Mouse (Mus musculus) ES-Bruce4 (cell line): ENCODE results near the gene Hist1h4k. TPM values are rescaled to one million over a fixed set of nuclear protein-coding genes. Genes with fewer than 3 reads are reported as not detected.
A peak's percentile ranks its signal among the peaks of the same experiment; 100 is the strongest.
"Not testable (repeated sequence)": the region's sequence is repeated elsewhere in the genome, so short reads cannot be mapped to it uniquely, and the experiment has no call there.

Experiments used
- H3K27ac ChIP-seq: 2 replicates; pipeline ENCODE4 v1.5.1; 2012; ENCODE audit warnings: low read length, inconsistent platforms; ENCODE audit not compliant: insufficient read depth
- H3K27me3 ChIP-seq: 2 replicates; pipeline ENCODE4 v1.6.1; 2012; ENCODE audit warnings: mild to moderate bottlenecking, low read length, inconsistent platforms; ENCODE audit not compliant: control insufficient read depth, poor library complexity, insufficient read depth, severe bottlenecking
- H3K36me3 ChIP-seq: 2 replicates; pipeline ENCODE4 v1.6.1; 2012; ENCODE audit warnings: inconsistent platforms, mild to moderate bottlenecking, low read length, moderate library complexity; ENCODE audit not compliant: control insufficient read depth, poor library complexity, insufficient read depth, severe bottlenecking
- H3K4me1 ChIP-seq: one replicate; pipeline ENCODE4 v1.8.1; 2011; ENCODE audit warnings: low read length; ENCODE audit not compliant: control insufficient read depth, insufficient read depth
- H3K4me3 ChIP-seq: 2 replicates; pipeline ENCODE4 v1.5.1; 2011; ENCODE audit warnings: low read depth, mild to moderate bottlenecking, low read length
- H3K9ac ChIP-seq: 2 replicates; pipeline ENCODE4 v1.6.1; 2012; ENCODE audit warnings: low read depth, mild to moderate bottlenecking, inconsistent platforms; ENCODE audit not compliant: poor library complexity, severe bottlenecking
- H3K9me3 ChIP-seq: replicated peaks from 2 replicates; pipeline ENCODE4 v1.6.1; 2012; ENCODE audit warnings: mild to moderate bottlenecking, low read length, inconsistent platforms; ENCODE audit not compliant: control insufficient read depth, poor library complexity, insufficient read depth, severe bottlenecking
- CTCF ChIP-seq: IDR thresholded peaks from one replicate; pipeline ENCODE4 v1.8.1; 2011; ENCODE audit warnings: low read depth, low read length
- EP300 ChIP-seq: IDR thresholded peaks from 2 replicates; pipeline ENCODE4 v1.6.1; 2011; ENCODE audit warnings: low read depth, low read length; ENCODE audit not compliant: insufficient read depth
- POLR2A ChIP-seq: IDR thresholded peaks from one replicate; pipeline ENCODE4 v1.8.1; 2011; ENCODE audit warnings: low read length; ENCODE audit not compliant: insufficient read depth
- polyA plus RNA-seq: library from polyadenylated mRNA; stranded (reverse); fragments of >200 nt; gene quantifications from 2 replicates; pipeline ENCODE4 v1.2.4, GENCODE M21; 2011; ENCODE audit warnings: low read depth; ENCODE audit not compliant: missing spikeins, insufficient read depth, insufficient read length

Hist1h4k gene
- polyA plus RNA-seq, 1 experiment = 17.1 TPM

DNA sequence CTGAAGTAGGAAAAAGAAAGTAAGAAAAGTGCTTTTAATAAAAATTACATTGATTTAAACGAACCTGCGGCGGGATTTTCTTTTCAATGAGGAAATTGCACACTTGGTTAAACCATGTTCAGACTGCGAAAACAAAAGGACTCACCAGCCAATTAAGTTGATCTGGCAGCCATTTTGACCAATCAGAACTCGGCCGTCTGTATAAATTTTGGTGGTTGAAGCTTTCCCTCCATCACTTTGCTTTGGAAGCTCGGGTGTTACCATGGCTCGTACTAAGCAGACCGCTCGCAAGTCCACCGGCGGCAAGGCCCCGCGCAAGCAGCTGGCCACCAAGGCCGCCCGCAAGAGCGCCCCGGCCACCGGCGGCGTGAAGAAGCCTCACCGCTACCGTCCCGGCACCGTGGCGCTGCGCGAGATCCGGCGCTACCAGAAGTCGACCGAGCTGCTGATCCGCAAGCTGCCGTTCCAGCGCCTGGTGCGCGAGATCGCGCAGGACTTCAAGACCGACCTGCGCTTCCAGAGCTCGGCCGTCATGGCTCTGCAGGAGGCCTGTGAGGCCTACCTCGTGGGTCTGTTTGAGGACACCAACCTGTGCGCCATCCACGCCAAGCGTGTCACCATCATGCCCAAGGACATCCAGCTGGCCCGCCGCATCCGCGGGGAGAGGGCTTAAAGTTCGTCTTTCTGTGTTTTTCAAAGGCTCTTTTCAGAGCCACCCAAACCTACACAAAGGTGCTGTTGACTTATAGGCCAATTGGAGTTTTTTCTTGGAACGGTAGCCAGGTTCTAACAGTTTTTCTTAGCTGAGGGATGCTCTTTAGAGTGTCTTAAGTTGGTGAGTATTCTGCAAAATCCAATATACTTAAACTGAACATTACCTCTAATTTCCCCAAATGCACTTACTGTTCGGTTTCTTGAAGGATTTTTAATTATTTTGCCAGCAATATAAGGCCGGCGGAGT, 32.6 kb downstream of the Hist1h4k start, which contains the start of gene Hist1h3h:
Hist1h3h (plus strand) TSS at position 263 of the 961 bp plus-strand sequence.
- peak within 1 kb of the TSS; percentile 97 for H3K4me3 ChIP-seq
- H3K9me3 ChIP-seq, H3K4me1 ChIP-seq, H3K36me3 ChIP-seq, H3K27me3 ChIP-seq: not testable (repeated sequence)
- peak within 1 kb of the TSS; percentile 98 for H3K27ac ChIP-seq
- TF ChIP-seq POLR2A = peak; percentile 89
- TF ChIP-seq EP300 = 0 out of 2 replicates have a peak, but pooled peaks have one; percentile 10
- peak within 1 kb of the TSS; percentile 98 for H3K9ac ChIP-seq

DNA sequence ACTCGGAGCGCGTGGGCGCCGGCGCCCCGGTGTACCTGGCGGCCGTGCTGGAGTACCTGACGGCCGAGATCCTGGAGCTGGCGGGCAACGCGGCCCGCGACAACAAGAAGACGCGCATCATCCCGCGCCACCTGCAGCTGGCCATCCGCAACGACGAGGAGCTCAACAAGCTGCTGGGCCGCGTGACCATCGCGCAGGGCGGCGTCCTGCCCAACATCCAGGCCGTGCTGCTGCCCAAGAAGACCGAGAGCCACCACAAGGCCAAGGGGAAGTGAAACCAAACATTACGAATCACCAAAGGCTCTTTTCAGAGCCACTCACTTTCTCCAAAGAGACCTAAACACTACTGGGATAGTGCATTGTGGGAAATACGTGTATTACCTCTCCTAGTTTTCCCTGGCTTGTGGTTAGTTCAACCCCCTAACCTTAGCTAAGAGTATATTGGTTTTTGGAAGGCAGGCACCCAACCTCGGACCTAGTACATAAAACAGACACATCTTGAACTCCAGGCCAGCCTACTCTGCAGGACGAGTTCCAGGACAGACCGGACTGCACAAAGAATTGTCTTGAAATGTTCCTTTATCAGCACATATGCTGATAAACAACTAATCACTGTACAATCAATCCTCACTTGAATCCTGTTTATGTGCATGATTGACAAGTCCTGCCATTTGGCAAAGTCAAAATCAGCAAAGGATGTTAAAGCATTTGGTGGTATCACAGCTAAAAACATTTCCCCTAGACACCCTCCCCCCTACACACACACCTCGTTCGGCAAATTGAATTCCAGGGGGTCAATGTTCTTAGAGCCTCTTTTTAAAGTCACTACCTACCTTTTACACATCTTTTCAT, 33.5 kb downstream of the Hist1h4k start:
- peak overlapping the region; percentile 98 for H3K27ac ChIP-seq
- H3K27me3 ChIP-seq, H3K9me3 ChIP-seq, H3K36me3 ChIP-seq, H3K4me1 ChIP-seq: not testable (repeated sequence)
- peak overlapping the region; percentile 87 for H3K4me3 ChIP-seq
- TF ChIP-seq POLR2A = peak; percentile 54
- peak overlapping the region; percentile 96 for H3K9ac ChIP-seq

DNA sequence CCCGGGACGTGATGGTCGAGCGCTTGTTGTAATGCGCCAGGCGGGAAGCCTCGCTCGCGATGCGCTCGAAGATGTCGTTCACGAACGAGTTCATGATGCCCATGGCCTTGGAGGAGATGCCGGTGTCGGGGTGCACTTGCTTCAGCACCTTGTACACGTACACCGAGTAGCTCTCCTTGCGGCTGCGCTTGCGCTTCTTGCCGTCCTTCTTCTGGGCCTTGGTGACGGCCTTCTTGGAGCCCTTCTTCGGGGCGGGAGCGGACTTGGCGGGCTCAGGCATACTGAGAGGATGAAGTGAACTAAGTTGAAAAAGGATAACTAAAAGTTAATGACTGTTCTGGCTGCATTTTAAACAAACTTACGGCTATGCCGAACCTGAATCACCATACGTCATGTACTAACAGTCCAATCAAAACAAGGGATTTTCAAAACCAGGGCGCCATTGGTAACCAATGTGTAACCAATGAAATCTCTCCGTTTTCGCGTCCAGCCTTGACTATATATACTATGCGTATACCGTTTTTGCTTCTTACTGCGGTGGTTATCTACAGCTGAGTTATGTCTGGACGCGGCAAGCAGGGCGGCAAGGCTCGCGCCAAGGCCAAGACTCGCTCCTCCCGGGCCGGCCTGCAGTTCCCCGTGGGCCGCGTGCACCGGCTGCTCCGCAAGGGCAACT, 34.3 kb downstream of the Hist1h4k start, which contains the start of the genes Hist1h2bl and Hist1h2ai:
Hist1h2bl (minus strand) TSS at position 280 of the 676 bp plus-strand sequence.
Hist1h2ai (plus strand) TSS at position 559 of the 676 bp plus-strand sequence.
- H3K9ac ChIP-seq = peak within 1 kb of the TSS; percentile 96
- peak within 1 kb of the TSS; percentile 98 for H3K27ac ChIP-seq
- H3K9me3 ChIP-seq, H3K4me1 ChIP-seq, H3K27me3 ChIP-seq, H3K36me3 ChIP-seq: not testable (repeated sequence)
- TF ChIP-seq POLR2A = peak; percentile 27
- H3K4me3 ChIP-seq = peak within 1 kb of the TSS; percentile 87

DNA sequence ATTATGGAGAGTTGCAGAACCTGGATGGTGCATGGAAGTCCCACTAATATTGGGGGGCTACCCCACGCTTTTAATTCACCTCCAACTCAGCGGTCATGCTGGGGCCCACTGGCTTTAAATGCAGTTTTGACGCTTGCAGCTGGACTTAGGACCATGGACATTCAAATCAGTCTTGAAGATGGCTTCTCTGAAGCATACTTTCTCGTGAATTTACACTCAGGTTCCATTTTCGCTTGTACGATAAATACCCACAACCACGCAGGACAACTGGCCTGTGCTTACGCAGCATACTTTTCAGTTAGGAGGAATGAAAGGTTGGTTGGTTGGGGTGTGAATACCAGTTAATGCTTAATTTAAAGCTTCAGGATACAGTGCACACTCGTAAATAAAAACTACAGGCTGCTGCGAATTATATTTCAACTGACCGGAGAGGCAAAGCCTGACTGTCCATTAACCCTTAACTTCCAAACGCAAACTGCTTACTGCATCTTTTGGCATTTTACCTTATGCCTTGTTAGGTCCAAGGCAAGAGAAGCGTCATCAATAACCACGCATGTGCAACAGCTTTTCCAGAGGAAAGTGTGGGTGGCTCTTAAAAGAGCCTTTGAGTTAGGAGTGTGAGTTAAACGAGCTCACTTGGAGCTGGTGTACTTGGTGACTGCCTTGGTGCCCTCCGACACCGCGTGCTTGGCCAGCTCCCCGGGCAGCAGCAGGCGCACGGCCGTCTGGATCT, 35.0 kb downstream of the Hist1h4k start:
- peak overlapping the region; percentile 82 for H3K27ac ChIP-seq
- no peaks in the 10 kb centered on the region for H3K9me3 ChIP-seq
- no peaks in the 10 kb centered on the region for H3K27me3 ChIP-seq
- H3K4me3 ChIP-seq = peak overlapping the region; percentile 44
- TF ChIP-seq POLR2A (peak; percentile 19), CTCF (no peak), EP300 (no peak)
- peak overlapping the region; percentile 71 for H3K9ac ChIP-seq
- H3K36me3 ChIP-seq = no peaks in the 10 kb centered on the region
- no peaks in the 10 kb centered on the region for H3K4me1 ChIP-seq

DNA sequence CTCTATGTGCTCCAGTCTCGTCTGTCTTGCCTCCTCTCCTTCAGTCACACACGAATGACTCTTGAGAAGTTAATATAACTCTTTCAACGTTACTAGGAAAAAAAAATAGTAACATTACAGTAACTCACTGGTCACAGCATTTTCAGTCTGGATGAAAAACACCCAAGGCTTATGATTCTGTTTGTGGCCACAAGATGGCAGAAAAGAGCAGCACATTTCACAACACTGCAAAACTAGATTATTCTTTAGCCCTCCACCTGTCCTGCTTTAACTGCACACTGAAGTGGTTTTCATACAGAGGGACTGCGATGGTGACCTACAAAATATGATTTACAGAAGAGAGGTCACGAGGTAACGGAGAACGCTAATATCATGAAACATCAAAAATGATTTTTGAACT, 35.6 kb downstream of the Hist1h4k start:
- H3K9me3 ChIP-seq = no peaks in the 10 kb centered on the region
- H3K27ac ChIP-seq = peak overlapping the region; percentile 82
- H3K4me1 ChIP-seq = no peaks in the 10 kb centered on the region
- H3K9ac ChIP-seq = peak overlapping the region; percentile 71
- no peak for TF ChIP-seq CTCF
- no peak for TF ChIP-seq EP300
- TF ChIP-seq POLR2A = no peak
- peak overlapping the region; percentile 42; the same call in 1 of the 2 replicates for H3K4me3 ChIP-seq
- no peaks in the 10 kb centered on the region for H3K27me3 ChIP-seq
- no peaks in the 10 kb centered on the region for H3K36me3 ChIP-seq
